Mouse (Mus musculus): ENCODE measurements around the gene Ffar3.
"Not testable (repeated sequence)": the region's sequence is repeated elsewhere in the genome, so short reads cannot be mapped to it uniquely, and the experiment has no call there.

DNA sequence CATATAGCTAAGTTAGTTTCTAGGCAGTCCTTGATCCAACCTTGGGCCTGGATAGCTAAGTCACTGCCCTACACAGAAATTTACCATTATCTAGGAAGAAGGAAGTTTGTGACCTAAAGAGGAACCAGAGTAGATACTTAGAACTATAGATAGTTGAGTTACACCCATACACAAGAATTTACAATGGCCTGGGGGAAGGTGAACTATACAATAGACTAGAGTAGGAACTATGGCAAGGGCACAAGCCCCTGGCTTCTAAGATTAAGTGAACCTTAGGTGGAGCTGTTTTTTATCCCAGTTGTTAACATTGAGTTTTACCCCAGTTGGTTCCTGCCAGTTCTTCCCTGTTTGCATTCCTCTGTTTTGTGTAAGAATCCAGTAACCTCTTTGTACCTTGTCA, 27.1 kb downstream of the Ffar3 start:
- not testable (repeated sequence) for TF ChIP-seq CTCF, EP300 (IDR thresholded peaks at IDR 0.05; ENCODE audit: low read depth)

Measured in liver, embryonic 14.5 days (tissue).